Mouse (Mus musculus): ENCODE data around the gene Smndc1.

- TF ChIP-seq CTCF (IDR thresholded peaks at IDR 0.05; ENCODE audit: low read depth, low read length) (no peak), POLR2A (IDR thresholded peaks at IDR 0.05; ENCODE audit: insufficient read depth, low read length) (no peak), EP300 (IDR thresholded peaks at IDR 0.05; ENCODE audit: insufficient read depth, low read depth, low read length) (no peak)
Measured at GRCm38 (mm10) chr19:53377652-53378051, 12.7 kb downstream of the Smndc1 start.

Data from ES-Bruce4 (cell line).